Mouse (Mus musculus) heart, adult 8-10 months (tissue): ENCODE data around the gene Hk1. TPM values are rescaled to one million over a fixed set of nuclear protein-coding genes. Genes with fewer than 3 reads are reported as not detected.

Experiments
- DNase-seq: peaks from one replicate; pipeline ENCODE4 v3.0.0; 2022; ENCODE audit warnings: low spot score
- total RNA-seq, 4 experiments: library from RNA; stranded (reverse); gene quantifications; 2 replicates each; pipeline ENCODE4 v1.2.4; 2022

Hk1 gene
- total RNA-seq, 4 experiments from 2014 or later: 87.3 to 137 (median 106) TPM

DNA sequence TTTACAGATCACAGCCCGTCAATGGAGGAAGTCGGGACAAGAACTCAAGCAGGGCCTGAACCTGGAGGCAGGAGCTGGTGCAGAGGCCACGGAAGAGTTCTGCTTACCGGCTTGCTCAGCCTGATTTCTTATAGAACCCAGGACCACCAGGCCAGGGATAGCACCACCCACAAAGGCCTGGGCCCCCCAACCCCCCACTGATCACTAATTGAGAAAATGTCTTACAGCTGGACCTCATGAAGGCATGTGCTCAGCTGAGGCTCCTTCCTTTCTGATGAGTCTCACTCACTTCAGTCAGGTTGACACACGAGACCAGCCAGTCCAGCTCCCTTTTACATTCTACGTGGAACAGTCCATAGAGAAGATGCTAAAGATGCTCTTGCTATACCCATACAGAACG, 153.9 kb downstream of the Hk1 start:
- no peak for DNase-seq

DNA sequence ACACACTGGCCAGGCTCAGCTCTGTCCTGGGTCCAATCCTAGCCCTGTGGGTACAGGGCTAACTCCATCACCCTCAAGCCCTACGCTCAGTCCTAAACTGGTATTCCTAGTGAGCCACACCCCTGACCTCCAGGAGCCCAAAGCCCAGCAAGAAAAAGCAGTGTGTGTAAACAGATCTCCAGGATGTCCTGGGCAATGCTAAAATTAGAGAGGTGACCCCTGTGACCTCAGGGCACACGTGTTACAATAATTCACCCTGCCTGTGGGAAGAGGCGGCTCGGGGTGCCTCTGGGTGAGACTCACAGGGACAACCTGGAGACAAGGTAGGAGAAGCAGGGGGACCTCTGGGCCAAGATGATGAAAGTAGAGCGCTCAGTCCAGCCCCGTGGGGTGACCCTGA, 155.5 kb downstream of the Hk1 start:
- peak; percentile 22 for DNase-seq

DNA sequence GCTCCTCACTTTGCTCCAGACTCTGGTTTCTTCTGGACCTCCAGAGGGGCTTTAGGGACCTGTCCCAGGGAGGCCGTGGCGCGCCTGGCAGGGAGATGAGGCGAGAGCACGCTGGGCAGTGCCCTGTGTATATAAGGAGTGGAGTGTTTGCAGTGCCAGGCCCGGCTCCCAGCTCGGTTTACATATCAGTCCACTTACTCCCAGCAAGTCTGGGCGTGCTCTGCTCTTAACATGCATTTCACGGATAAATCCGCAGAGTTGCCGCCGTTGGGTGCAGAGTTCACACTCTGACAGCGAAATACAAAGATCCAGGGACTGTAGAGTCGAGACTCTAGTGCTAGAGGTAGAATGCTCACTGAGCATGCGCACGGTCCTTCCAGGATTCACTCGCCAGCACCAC, 156.9 kb downstream of the Hk1 start:
- DNase-seq: no peak

DNA sequence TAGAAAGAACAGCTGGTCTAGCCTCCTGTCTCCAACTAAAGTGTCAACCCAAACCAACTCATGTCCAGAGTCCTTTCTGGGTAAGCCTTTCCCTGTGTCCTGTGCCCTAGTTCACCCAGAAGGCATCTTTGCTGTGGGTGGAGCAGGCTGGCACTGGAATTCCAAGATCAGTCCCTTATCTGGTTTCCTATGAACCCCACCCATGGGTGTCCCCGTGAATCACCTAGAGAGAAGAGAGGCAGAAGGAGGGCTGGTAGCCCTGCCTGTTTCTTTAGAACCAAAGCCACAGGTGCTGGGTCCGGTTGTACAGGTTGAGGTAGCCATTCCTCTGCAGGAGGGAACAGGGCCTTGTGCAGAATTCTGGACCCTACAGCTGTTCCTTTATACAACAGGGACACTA, 158.1 kb downstream of the Hk1 start:
- DNase-seq: no peak

DNA sequence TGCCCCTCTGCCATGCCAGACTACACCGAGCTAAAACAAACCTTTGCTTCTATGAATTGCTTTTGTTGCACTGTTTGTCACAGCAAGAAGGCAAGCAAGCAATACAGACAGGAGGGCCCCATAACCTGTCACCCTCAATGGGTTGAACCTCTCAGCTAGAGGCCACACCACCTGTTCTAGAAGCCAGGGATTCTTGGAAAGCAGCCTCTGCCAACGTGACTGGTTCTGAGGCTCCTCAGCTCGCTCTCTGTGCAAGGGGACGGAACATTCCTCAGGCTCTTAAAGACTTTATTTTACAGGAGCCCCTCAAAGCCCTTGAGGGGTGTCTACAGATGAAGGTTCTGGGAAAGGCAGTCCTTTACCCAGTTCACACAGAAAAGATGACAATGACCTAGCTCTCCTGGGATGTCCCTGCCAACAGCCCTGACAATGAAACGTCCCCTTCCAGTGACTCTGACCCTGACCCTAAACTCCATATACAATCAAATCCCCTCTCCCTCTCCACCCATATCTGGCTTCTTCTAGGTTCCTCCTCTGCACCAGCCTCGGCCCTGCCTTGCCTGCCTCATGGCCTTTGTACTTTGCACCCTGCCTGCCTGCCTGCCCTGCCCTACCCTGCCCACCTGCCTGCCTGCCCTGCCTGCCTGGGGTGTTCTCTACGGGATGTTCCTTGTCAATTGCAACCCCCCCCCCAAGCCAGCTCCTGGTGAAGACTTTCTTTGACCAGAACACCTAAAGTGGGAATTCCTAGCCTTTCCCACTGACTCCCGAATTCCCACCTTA, 158.8 kb downstream of the Hk1 start:
- DNase-seq: no peak

Other genes with a start within 250 kb of the Hk1 start
- not detected for gene Neurog3, start 246.8 kb downstream of the Hk1 start, total RNA-seq
- gene Fam241b, start 236.0 kb downstream of the Hk1 start, total RNA-seq: 1 to 10 TPM; 4.1 to 5.5 (median 5.3) TPM
- gene Tspan15, start 148.7 kb downstream of the Hk1 start, total RNA-seq: 1 to 10 TPM; 5.6 to 9.2 (median 7.0) TPM
- gene Tacr2, start 127.5 kb downstream of the Hk1 start, total RNA-seq: not detected
- not detected for gene Hkdc1, start 42.6 kb upstream of the Hk1 start, total RNA-seq
- under 1 TPM; 0.14 to 0.37 (median 0.22) TPM for gene 4930507D05Rik, start 69.6 kb upstream of the Hk1 start, total RNA-seq
- 10 to 100 TPM; 35.9 to 46.2 (median 40.4) TPM for gene Supv3l1, start 69.8 kb upstream of the Hk1 start, total RNA-seq
- gene Vps26a, start 106.9 kb upstream of the Hk1 start, total RNA-seq: 10 to 100 TPM; 42.9 to 55.6 (median 50.1) TPM
- 10 to 100 TPM; 36.1 to 45.8 (median 37.8) TPM for gene Srgn, start 147.5 kb upstream of the Hk1 start, total RNA-seq
- gene Kif1bp, start 198.5 kb upstream of the Hk1 start, total RNA-seq: 10 to 100 TPM; 43.5 to 46.8 (median 44.8) TPM
- gene Ddx21, start 222.4 kb upstream of the Hk1 start, total RNA-seq: 10 to 100 TPM; 27.4 to 31.3 (median 29.2) TPM